Mouse (Mus musculus): ENCODE data around the gene Ilkap.

Gene Ilkap

GRCm38 (mm10) chr1:91398260-91399062 is at the start of gene Ilkap:
TSS of gene Ilkap (minus strand) at chr1:91398815.
- peak; percentile 90 for ATAC-seq (ENCODE audit: low TSS enrichment)

DNA sequence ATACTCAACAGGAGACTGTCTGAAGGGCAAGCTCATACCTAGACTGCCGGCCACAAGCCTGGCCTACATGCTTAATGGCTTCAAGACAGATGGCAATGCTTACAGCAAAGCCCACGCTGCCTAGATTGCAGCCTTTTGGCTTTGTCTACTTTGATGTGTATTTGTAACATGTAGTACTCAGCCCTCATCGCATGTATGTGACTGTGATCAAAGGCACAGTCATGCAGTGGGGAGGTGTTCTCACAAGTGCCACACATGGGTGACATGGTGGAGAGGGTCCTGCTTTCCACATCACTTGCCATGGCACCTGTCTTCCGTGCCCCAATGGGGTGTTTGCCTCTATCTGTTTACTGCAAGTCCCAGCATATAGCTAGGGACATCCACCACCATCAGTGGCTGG is 47.9 kb upstream of the Ilkap start:
- no peak for ATAC-seq (ENCODE audit: low TSS enrichment)

GRCm38 (mm10) chr1:91446060-91446459 is 47.4 kb upstream of the Ilkap start:
- no peak for ATAC-seq (ENCODE audit: low TSS enrichment)

GRCm38 (mm10) chr1:91444841-91445830 is 46.5 kb upstream of the Ilkap start:
- ATAC-seq (ENCODE audit: low TSS enrichment) = peak; percentile 88

DNA sequence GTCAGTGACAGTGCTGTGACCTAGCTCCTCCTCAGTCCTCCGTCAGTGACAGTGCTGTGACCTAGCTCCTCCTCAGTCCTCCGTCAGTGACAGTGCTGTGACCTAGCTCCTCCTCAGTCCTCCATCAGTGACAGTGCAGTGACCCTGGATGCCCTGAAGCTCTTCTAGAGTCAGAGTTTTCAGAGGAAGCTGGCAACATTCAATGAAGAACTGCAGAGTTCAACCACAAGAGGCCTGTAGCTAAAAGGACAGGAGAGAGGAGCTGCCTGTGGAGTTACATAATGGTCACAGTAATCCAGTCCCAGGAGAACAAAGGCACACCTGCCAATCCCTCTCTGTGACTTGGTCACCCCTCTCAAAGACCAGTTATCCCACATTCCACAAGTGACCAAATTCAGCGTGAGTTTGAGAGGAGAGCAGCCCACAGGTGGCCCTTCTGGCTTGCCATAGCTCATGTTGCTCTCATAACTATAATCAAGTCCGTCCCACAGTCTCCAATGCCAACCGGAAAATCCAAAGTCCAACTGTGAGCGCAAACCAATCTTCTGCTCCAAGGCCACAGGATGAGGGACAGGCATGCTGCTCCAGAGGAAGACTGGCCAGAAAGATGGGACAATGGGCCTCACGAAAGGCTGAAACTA is 43.9 kb upstream of the Ilkap start:
- ATAC-seq (ENCODE audit: low TSS enrichment) = no peak

DNA sequence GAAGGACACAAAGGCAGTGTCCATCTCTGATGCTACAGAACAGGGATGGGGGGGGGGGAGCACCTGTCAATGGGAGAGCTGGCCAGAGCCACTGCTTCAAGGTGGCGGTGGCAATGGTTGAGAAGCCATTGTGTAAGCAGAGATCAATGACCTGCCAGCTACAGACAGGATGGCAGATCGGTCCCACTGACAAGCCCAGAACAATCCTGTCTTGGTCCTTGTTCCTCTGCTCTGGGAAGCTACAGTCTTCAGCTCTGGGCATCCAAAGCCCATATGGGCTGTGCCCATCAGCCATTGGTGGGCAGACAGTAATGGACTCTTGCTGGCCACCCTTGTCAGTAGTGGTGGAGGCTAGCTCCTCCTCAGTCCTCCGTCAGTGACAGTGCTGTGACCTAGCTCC is 43.2 kb upstream of the Ilkap start:
- ATAC-seq (ENCODE audit: low TSS enrichment) = no peak

GRCm38 (mm10) chr1:91439776-91440175 is 41.2 kb upstream of the Ilkap start:
- ATAC-seq (ENCODE audit: low TSS enrichment) = no peak

- no peak for ATAC-seq (ENCODE audit: low TSS enrichment)
Observed at GRCm38 (mm10) chr1:91437573-91437972, 39.0 kb upstream of the Ilkap start.

DNA sequence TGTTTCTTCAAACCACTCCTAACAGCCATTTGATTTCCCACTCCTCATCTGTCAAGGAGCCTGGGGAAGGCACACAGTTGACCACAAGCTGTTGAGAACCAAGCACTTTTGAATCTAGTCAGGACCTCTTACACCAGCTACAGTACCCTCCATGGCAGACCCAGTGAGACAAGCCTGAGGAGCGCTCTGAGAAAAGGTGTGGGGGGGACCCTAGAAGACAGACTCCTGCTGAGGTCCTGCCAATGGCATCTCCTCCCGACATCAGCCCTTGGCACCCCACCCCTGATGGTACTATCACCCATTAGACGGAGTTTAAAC is 38.4 kb upstream of the Ilkap start:
- no peak for ATAC-seq (ENCODE audit: low TSS enrichment)

DNA sequence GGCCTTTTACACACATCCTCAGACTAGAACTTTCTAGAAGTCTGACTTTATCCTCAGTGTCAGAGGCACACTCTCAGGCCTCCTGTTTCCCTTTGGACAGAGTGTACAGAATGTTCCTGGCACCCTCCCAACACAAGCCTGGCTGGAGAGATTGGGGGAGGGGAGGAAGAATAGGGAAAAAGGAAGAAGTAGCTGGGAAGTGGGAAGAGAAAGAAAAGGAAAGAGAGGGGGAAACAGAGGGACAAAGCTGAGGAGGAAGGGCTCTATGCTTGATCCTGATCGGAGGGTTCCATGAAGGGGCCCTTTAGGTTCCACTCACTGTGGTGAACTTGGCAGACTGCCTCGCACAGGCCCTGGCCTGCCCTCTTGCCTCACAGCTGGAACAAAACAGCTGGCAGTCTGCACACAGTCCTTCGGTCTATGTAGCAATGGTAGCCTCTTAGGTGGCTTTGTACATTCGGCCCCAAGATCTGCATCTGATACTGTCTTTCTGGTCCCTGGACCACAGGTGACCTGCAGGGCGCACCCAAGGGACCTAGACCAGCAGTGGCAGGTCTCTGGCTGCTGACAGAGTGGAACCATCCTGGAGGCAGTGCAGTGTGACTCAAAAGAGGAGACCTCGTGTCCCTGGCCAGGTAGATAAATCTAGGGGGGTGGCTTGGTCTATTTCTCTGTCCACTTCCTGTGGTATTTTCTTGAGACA is 37.9 kb upstream of the Ilkap start:
- ATAC-seq (ENCODE audit: low TSS enrichment) = peak; percentile 20; the same call in 1 of the 2 replicates

- no peak for ATAC-seq (ENCODE audit: low TSS enrichment)
Observed at GRCm38 (mm10) chr1:91435606-91436130, 37.1 kb upstream of the Ilkap start.

DNA sequence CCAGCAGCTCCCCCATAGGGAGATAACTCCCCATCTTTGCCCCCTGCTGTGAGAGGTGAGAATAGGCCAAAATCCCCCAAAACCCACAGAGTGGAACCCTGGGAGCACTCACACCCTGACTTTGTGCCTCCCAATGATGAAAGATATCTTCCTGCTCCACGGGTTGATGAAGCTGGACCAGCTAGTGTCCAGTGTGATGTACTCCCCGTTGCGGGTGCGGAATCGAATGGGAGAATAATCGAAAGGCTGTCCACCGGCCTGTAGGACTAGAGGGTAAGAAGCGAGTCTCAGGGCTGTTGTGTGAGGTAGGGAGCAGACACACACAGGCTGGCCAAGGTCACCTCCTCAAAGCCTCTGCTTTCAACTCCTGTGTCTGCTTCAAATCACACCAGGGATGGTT is 36.3 kb upstream of the Ilkap start:
- ATAC-seq (ENCODE audit: low TSS enrichment) = no peak

DNA sequence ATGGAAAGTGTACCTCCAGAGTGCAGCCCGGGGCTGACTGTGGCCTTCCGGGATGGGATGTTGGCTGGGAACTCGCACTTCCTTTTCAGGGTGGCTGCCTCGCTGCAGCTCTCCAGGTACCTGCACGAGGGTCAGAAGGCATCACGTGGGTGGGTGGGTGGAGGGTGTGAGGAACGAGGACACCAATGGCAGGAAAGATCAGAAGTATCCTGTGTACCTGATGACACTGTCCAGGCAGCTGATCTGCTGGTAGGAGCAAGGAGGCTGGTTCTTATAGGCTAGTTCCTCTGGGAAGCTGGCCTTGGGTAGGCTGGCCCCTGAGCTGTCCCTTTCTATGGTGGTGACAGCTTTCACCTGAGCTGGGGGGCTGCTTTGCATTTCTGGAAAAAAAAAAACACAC is 32.1 kb upstream of the Ilkap start:
- ATAC-seq (ENCODE audit: low TSS enrichment) = no peak

- ATAC-seq (ENCODE audit: low TSS enrichment) = no peak
Observed at GRCm38 (mm10) chr1:91429212-91429611, 30.6 kb upstream of the Ilkap start.

GRCm38 (mm10) chr1:91428614-91429013 is 30.0 kb upstream of the Ilkap start:
- peak; percentile 82 for ATAC-seq (ENCODE audit: low TSS enrichment)

DNA sequence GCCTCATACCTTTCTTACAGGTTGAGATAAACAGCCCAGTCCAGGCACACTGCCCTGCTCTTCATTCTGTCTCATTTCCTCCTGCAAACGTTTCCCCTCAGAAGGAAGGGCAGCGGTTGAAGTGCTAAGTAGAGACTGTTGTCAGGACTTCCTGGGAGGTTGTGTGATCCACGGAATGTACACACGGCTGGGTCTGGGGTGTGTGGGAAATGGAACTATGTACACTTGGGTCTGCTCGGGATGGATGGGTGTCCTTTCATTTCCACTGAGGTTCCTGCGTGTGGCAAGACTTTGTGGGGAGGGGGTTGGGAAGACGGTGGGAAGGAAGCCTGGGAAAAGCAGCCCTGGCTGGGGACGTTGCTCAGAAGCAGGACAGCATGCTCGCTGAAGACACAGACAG is 27.8 kb upstream of the Ilkap start:
- no peak for ATAC-seq (ENCODE audit: low TSS enrichment)

GRCm38 (mm10) chr1:91420601-91421065 is 22.0 kb upstream of the Ilkap start:
- no peak for ATAC-seq (ENCODE audit: low TSS enrichment)

GRCm38 (mm10) chr1:91419862-91420600 is 21.4 kb upstream of the Ilkap start:
- no peak for ATAC-seq (ENCODE audit: low TSS enrichment)

DNA sequence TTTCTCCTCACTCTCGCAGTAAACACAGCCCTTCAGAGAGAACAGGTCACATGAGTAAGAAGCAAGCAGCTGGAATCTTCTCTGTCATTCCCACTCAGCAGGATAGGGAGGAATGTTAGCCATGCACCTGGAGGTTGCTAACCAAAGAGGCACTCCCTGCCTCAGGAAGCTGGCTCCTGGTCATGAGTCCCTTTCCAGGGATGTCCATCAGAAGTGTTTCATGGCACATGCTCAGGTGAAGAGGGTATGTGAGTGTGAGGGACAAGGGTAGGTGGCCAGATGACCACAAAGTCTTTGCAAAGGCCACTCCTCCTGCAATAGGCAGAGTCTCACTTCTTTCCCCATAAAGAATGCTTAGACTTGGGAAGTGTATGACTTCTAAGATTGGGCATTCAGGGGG is 19.4 kb upstream of the Ilkap start:
- ATAC-seq (ENCODE audit: low TSS enrichment) = no peak

GRCm38 (mm10) chr1:91415311-91415710 is 16.7 kb upstream of the Ilkap start:
- ATAC-seq (ENCODE audit: low TSS enrichment) = no peak

DNA sequence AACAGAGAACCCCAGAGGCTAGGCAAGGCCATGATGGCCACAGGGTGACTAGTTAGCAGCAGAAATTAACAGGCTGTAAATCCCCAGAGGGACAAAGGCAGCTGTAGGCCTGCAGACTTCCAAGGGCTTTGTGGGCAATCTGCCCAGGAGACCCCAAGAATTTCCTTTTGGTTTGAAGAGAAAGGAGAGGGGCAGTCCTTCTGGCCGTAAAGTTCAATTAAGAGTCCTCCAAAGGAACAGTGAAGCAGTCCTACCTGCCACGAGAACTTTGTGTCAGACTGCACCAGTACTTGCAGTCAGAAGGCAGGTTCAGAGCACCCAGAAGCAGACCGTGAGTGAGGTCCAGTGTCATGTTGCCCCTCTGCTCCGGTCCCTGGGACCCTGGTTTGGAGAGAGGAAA is 16.3 kb upstream of the Ilkap start:
- ATAC-seq (ENCODE audit: low TSS enrichment) = no peak
